Mouse (Mus musculus): Measurements from ENCODE around the gene Aaed1. TPM values are rescaled to one million over a fixed set of nuclear protein-coding genes. Genes with fewer than 3 reads are reported as not detected.

Gene Aaed1
- total RNA-seq, 2 experiments from 2014 or later = 36.5 to 41.9 TPM

Other genes starting within 250 kb of the Aaed1 start
- not detected for gene Hsd17b3, start 223.5 kb downstream of the Aaed1 start, total RNA-seq (2021)
- 1 to 10 TPM; 3.1 to 3.3 TPM for gene Slc35d2, start 183.3 kb downstream of the Aaed1 start, total RNA-seq (2021)
- gene Zfp367, start 159.5 kb downstream of the Aaed1 start, total RNA-seq (2021) = 10 to 100 TPM; 15.8 to 17.8 TPM
- gene Habp4, start 150.9 kb downstream of the Aaed1 start, total RNA-seq (2021) = 10 to 100 TPM; 27.3 to 30.9 TPM
- gene Cdc14b, start 37.4 kb downstream of the Aaed1 start, total RNA-seq (2021) = 1 to 10 TPM; 7.5 to 8.7 TPM
- gene Ctsl, start 58.2 kb upstream of the Aaed1 start, total RNA-seq (2021) = 100 to 1,000 TPM; 179 to 189 TPM
- 1 to 10 TPM; 3.9 to 5.2 TPM for gene Cdk20, start 119.6 kb upstream of the Aaed1 start, total RNA-seq (2021)
- under 1 TPM in 1 of 2 experiments, not detected in 1; 0.34 TPM for gene Fam240b, start 185.1 kb upstream of the Aaed1 start, total RNA-seq (2021)

All from gastrocnemius, postnatal 4 days (tissue).